Mouse (Mus musculus): ENCODE measurements at regions not wholly inside any gene's neighbourhood (a gene's known extent, or its start where the extent isn't known, plus 50 kb on each side); places are given as distances from the start of the nearest gene placed in this dataset.

DNA sequence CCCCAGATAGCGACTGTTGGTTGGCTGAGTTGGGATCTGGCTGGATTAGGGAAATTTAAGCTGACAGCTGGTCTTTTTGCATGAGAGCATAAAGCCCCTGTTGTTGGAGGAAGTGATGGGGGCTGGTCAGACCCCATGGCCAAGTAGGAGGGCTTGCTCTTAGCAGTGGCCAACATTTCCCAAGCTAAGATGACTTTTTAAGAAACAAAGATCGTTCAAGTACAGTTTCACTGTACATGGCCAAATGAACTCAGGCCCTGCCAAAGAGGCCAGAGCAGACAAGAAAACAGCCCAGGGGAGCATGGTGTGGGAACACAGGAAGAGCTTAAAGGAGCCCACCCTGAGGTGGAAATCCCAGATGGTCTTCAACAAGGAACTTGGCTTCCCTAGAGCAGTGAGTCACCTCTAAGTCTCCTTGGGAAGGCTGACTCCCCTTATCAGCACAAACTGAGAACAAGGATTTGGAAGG lies 128.0 kb upstream of the Ankrd55 start:
- DNase-seq (ENCODE audit: extremely low read depth, insufficient read length, low spot score), result no peak

DNA sequence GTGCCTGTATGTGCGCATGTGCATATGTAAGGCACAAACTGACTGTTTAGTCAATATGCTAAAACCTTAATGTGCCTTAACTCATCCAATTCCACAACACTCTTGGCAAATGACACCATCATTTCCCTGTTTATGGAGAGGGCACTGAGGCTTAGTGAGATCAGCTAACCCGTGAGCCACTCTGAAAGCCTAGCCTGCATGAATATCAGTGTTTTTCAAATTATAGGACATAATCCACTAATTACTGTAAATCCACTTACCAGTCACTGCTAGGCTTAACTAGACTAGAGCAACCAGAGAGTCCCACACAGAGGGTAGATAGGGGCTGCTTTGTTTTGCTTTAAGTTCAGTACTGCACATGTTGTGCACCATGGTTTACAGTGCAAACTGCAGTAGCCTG lies 127.5 kb upstream of the Ankrd55 start:
- DNase-seq (ENCODE audit: extremely low read depth, insufficient read length, low spot score), result no peak

DNA sequence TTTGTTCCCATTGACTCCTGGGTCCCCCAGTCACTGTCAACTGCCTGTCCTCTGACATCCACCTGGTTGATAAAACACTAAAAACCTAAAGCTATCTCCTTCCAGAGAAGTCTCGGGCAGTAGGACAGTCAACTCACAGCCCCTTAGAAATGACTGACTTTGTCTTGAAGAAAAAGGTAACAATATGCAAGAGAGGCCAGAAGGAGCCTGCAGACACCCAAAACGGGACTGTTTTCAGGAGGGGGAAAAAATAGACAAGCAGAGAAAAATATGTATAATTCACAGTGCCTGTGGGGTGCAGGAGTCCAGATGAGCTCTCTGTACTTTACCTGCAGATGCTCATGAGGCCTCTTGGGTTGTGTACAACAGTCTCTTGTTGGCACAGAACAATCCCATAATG lies 126.4 kb upstream of the Ankrd55 start:
- no peak for DNase-seq (ENCODE audit: extremely low read depth, insufficient read length, low spot score)

DNA sequence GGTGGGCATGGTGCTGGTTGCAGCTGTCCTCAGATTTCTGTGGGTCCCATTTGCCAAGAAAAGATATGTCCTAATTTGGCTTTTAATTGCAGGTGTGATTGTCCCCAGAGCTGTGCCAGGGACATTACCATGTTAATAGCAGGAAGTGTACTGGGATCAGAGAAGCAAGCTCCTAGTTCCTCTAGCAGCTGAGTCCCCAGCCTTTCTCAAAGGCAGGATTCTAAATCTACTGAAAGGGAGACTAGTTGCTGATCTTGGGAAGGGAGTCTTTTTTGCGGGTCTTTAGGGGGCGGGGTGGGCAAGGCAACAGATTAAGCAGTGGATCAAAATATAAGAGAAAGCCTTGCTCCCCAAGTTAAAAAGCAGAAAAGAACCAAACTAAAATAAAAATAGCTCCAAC lies 122.3 kb upstream of the Ankrd55 start:
- DNase-seq (ENCODE audit: extremely low read depth, insufficient read length, low spot score), result no peak

DNA sequence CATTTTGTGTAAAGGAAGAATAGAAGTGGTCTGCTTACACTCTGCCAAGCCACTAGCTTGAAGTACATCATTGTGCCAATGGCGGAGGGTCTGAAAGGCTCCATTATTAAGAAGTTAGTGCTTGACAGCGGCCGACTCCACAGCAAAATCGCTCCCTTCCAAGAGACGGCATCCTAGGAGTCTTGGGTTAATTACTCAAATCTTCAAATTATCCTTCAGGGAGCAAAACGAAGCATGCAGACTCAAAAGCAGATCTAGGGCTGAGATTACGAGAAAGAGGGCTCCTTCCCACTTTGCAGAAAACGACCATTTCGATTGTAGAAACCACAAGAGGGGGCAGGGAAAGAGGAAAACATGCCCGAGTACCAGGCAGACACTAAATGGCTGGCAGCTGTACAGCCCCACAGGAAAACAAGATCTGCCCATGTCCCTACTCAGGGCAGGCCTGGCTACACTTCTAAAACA lies 121.9 kb upstream of the Ankrd55 start:
- no peak for DNase-seq (ENCODE audit: extremely low read depth, insufficient read length, low spot score)

DNA sequence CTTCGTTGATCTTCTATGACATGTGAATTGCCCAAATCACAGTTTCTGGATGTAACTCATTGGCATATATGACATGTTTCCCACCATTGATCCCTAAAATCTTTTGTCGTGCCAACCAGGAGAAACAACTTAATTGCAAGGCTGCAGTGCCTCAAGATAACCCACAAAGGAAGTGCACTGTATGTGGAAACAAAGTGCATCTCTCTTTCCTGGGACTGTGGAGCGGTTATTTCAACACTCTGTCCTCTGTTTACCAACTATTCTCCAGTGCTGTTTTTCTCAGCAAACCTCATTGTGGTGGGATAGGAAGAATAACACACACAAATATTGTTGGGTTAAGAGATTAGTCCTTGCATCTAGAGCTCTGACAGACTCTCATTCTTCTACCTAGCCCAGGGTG lies 119.8 kb upstream of the Ankrd55 start:
- no peak for DNase-seq (ENCODE audit: extremely low read depth, insufficient read length, low spot score)

DNA sequence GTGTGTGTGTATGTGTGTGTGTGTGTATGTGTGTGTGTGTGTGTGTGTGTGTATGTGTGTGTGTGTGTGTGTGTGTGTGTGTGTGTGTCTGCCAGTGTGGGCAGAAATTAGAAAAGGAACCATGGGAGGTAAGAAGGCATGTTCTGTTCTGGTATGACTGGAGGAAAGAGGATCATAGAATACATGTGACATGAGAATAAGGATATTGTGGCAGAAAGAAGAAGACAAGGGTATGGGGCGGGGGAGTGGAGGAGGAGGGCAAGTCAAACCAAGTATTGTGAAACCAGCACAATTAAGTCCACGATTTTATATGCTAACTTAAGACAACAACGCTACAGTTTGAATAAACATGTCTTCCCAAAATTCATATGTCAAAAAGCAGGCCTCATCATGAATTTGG lies 117.4 kb upstream of the Ankrd55 start:
- no peak for DNase-seq (ENCODE audit: extremely low read depth, insufficient read length, low spot score)

DNA sequence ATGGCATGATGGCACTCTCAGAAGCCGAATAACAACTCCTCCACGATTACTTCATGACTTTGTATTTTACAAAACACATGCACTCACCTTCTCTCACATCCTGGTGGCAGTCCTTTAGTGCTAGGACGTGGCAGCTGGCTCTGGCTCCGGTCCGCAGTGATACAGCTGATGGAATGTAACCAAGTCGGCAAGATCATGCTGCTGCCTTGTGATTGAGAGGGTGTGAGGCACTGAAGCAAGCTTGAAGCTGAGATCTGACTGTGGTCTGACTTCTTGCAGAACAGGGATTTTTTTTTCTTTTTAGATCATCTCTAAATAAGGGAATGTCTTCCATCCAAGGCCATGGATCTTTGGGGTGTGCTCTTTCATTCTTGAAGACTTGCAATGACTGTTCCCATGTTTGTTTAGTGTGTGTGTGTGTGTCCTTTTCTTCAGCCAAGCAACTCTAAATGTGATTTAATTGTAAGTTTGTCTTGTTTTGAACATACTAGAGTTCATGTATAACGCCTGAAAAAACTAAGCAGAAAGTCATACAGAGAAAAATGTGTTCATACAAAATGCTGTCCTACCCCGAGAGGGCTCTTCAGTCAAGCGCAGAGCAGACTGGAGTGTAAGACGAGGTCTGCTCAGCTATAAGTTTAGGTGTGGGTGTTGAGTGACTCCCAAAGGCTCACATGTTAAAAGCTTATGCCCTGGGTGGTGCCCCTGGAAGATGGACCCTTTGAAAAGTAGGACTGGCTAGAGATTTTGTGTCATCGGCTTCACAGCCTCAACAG lies 116.1 kb upstream of the Ankrd55 start:
- no peak for DNase-seq (ENCODE audit: extremely low read depth, insufficient read length, low spot score)

DNA sequence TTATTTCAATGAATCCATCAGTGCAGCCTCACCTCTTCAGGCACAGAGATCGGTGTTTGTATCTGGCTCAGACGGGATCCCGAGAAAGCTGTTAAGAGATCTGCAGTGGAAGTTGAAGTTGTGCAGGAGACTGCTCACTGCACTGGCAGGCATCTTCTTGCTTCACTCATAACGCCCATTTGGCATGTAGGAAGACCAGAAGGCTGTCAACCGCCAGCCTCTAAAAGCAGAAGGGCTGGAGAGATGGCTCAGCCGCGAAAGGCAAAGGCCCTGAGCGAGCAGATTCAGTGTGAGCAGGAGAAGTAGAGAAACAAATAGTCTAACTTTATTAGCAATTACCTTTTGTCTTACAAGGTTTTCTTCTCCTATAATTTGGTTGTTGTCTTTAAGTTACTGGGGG lies 114.3 kb upstream of the Ankrd55 start:
- no peak for DNase-seq (ENCODE audit: extremely low read depth, insufficient read length, low spot score)

DNA sequence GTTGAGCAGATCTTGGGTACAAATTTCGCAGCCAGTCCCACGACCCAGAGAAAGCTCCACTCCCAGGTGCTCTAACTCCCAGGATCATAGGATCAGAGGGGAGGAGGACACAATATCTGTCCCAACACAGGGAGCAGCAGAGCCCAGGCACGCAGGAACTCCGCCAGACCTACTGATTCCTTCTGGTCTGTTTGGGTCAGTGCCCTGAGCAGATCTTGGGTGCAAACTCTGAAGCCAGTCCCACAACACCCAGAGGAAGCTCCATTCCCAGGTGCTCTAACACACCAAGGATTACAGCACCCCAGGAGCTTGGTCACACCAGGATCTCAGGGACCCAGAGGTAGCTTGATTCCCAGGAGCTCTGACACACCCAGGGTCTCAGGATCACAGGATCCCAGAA lies 110.2 kb upstream of the Ankrd55 start:
- no peak for DNase-seq (ENCODE audit: extremely low read depth, insufficient read length, low spot score)

DNA sequence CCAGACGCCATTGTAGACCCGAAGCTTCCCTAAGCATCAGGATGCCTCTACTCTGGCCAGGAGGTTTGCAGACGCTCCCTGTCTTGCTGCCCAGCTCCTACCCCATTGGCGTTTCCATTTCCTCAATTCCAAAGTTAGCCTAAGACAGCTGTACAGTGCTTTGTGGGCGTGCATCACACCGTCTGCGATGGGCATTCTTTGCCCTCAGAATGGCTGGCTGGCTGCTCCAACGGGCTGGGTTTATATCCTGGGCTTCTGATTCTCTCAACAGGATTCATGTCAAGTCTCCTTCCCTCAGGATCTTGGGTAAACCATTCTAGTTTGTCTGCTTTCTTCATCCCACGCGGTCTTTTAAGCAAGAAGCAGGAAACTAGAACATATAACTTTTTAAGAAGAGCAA lies 104.3 kb upstream of the Ankrd55 start:
- DNase-seq (ENCODE audit: extremely low read depth, insufficient read length, low spot score), result no peak

DNA sequence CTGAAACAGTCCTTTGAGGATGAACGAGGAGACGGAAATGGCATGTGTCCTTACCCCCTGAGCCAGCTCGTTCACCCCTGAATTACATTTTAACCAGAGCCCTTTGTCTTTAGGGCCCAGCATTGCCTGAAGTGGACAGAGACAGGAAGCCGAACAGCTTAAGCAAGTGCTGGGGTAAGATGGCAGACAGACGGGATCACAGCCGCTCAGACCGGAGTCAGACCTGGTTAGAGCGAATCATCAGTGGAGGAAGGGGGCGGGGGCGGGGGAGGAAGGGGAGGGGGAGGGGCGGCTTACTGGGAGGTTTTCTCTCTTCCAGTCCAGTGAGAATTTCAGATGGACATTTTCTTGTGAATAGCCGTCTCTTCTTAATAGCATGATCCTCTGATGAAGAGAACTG lies 103.1 kb upstream of the Ankrd55 start:
- DNase-seq (ENCODE audit: extremely low read depth, insufficient read length, low spot score), result no peak

DNA sequence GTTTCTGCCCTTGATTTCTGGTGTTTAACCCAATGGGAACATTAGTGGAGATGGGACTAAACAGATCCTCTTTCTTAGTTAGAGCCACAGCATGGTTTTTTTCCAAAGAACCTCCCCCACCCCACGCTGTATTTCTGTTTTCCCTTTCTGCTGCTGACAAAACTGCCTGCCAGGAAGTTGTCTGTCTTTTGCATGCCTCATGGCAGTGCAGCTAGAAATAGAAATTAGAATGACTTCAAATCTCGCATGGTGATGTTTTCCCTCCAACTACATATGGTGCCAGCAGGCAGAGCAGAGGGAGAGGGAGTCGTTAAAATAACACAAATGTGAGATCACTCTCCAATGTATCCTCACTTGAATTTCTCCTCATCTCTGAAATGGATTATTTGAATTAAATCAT lies 101.0 kb upstream of the Ankrd55 start:
- DNase-seq (ENCODE audit: extremely low read depth, insufficient read length, low spot score), result no peak

DNA sequence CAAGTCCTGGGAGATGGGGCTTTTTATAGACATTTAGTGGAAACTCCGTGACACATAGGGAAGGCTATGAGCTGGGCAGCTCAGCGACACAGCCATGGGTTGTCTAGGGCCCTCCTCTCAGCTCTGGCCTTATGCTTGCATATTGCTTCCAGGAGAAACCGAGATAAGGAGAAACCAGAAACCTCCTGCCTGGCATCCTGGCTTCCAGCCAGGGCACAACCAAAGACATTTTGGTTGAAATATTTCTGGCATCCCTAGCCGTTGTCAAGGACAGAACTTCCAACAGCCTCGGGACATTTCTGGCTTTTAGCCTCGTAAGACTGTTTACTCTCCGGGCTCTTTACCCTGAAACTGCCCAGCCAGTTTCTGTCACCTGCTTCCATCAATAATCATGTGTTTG lies 99.9 kb upstream of the Ankrd55 start:
- DNase-seq (ENCODE audit: extremely low read depth, insufficient read length, low spot score), result peak; percentile 35

DNA sequence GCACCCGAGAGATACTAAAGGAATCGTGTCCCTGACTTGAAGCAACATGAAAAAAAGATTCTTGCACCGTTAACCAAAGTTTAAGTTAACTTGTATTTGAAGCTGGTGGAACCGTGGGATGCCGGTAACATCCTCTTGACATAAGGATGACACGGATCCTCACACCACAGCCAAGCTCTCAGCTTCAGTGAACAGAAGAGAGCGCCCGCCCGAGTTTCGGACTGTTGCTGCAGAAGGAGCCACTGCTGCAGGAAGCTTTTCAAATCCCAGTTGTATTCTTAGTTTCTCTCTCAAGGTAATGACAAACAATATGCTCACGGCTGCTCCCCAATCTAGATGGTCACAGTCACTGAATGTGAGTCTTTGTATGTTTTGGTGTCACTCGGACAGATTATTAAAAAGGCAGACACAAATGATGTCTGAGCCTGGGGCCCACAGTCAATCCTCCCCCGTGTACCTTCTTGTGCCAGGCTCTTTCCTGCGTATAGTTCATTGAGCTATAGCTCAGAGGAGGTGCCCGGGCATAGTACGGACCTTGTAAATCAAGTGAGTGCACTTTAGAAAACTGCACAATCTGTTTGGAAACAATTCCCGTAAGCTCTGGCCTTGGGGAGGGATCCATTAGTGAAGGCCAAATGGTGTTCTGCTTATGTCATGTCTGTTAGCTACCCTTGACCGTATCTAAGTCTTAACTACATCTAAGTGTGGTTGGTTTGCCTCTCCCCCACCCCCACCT lies 99.3 kb upstream of the Ankrd55 start:
- no peak for DNase-seq (ENCODE audit: extremely low read depth, insufficient read length, low spot score)

DNA sequence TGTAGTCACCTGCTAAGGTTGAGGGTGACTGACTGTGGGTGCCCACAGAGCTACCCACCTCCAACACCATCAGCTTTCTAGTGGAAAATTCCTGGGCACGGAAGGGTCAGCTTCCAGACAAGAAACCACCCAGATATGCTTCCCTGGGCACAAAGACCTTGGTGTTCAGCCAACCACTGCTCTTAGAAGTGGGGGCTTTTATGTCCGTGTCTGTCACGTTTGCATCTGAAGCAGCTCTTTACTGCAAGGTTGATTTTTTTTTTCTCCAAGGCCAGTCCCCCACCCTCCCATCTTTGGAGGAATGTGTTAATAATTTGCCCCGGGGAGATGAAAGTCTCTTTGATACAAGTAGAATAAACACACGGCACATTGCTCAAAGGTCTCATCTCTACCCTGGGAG lies 98.6 kb upstream of the Ankrd55 start:
- no peak for DNase-seq (ENCODE audit: extremely low read depth, insufficient read length, low spot score)

DNA sequence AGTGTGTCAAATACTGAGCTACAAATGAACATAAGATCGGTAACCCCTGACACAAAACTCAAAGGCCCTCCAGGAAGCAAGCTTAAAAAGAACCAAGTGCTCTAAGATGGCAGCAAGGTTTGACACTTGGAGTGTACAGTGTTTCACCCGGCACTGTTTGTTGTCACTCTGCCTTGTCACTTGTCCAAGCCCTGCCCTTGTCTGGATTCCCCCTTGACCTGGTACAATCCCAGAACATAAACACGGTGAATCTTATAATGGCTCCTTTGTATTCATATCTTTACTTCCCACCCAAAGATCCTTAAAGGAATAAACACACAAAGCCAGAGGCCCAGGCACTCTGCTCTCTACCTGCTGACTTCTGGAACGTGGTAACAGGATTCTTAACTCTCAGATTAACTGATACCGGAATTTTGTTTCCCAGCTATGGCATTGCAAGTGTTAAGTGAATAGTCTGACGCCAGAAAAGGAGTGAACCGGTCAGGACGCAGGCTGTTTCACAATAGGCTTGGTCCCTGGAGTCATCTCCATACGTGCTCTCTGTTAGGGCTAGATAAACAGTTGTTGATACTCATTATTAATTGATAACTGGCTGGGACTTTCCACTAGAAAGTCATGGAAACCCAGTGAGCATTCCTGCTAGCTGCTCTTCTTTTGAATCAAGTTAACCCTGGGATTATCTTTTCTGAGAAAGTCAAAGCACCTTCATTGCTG lies 95.9 kb upstream of the Ankrd55 start:
- no peak for DNase-seq (ENCODE audit: extremely low read depth, insufficient read length, low spot score)

DNA sequence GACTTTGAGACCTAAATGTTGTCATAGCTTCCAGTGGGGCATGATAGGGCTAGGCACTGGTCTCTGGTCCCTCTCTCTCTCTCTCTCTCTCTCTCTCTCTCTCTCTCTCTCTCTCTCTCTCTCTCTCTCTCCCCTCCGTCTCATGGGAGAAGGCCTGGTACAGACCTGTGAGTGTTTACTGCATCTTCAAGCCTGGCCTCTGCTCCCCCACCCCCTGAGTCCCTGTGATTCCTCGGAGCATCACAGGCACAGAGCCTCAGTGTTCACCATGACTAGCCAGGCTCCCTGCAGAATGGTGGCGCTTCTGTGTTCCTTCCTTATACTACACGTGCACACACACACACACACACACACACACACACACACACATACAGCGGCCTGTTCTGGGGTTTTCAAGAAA lies 94.6 kb upstream of the Ankrd55 start:
- no peak for DNase-seq (ENCODE audit: extremely low read depth, insufficient read length, low spot score)

DNA sequence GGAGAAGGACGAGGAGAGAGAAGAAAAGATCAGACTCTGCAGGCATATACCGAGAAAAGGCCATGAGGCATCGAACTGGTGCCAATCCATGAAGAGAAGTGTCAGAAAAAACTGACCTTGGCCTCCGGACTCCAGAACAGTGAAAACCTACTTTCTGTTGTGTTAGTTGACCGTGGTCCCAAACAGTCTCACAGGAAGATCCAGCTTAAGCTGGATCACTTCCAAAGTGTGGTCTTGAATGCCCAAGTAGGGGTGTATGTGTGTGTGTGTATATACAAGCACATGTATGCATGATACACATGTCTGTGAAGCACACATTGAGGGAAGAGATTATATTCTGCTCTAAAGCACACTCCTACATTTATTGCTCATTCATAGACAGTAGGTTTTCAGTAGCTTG lies 93.3 kb upstream of the Ankrd55 start:
- DNase-seq (ENCODE audit: extremely low read depth, insufficient read length, low spot score), result no peak

DNA sequence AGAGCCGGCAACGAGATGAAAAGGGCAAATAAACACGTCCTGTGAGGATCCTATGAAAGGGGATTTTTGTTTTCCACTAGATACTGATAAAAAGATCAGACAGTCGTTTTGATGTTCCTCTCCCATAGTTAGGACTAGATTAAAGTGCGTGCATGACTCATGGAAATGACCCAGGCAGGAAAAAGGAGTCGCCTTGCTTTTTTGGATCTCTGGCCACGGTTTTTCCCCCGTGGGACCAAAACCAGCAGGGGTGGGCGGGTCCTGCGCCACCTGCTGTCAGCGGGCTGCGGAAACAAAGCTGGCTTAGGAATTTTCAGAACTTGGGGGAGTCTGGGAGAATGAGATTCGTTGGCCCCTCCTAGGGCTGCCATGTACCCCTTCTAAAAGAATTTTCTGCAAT lies 91.5 kb upstream of the Ankrd55 start:
- peak; percentile 53 for DNase-seq (ENCODE audit: extremely low read depth, insufficient read length, low spot score)

DNA sequence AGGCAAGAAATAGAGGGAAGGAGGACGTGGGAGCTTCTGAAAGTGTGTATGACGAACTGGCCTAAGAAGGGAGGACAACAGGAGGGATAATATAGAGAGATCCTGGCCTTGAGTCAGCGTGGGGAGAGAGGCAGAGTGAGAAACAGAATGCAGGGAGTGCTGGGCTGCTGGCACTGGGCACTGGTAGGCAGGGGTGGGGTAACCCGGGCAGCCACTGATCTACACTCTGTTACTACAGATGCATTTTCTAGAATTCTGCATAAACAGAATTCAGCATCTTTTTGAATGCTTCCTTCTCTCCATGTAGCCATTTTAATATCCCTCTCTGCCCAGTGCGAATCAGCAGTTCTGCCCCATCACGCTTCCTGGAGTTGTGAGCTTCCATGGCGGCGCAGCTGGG lies 84.5 kb upstream of the Ankrd55 start:
- DNase-seq (ENCODE audit: extremely low read depth, insufficient read length, low spot score), result no peak

DNA sequence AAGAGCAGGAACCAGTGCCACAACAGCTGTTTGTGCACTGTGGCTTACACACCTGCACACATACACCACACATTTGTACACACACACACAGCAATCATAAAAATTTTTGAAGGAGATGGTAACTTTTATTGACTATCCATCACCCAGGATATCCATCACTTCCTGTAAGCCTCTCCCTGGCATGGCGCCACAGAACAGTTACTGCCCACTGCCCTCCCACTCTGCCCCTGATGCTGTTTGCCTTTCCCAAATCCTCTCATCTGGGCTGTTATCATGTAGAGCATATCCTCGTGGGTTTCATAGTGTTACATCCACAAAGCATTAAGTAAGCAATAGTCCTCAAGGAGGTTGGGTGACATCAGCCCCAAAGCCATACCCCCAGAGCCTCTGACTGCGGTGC lies 84.0 kb upstream of the Ankrd55 start:
- no peak for DNase-seq (ENCODE audit: extremely low read depth, insufficient read length, low spot score)

Measured in 3134 (cell line).